Mouse (Mus musculus): Measurements from ENCODE around the gene Emc6. TPM values are rescaled to one million over a fixed set of nuclear protein-coding genes. Genes with fewer than 3 reads are reported as not detected.

Gene Emc6
- total and polyA plus RNA-seq, 2 experiments from 2014 or later, result 132 to 178 TPM

DNA sequence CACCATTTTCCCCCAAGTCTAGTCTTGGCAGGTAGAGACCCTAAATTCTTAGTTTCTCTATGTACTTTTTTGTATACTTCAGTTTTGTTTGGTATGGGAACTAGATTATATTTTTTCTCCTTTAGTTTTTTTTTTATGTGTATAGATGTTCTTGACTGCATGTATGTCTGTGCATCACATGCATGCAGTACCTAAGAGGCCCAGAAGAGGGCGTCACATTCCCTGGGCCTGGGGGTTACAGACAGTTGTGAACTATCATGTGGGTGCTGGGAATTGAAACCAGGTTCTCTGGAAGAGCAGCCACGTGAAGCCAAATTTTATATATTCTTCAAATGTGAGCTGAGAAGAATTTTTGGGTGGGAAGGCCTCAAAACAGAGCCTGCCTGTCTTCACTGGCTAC, 42.8 kb upstream of the Emc6 start:
- no peak overlapping the region for H3K27ac ChIP-seq (ENCODE audit: low read depth)
- H3K9me3 ChIP-seq (replicated peaks; ENCODE audit: control insufficient read depth, low read length), result no peaks in the 10 kb centered on the region
- 57% methylated on average over 2 of the region's 2 CpGs for WGBS
- no peak overlapping the region for H3K9ac ChIP-seq (replicated peaks; ENCODE audit: low read depth, low read length)
- ATAC-seq (ENCODE audit: insufficient read depth, low read depth), result no peak
- no peaks in the 10 kb centered on the region for H3K36me3 ChIP-seq (replicated peaks; ENCODE audit: control insufficient read depth, insufficient read depth, low read length)
- H3K27me3 ChIP-seq (ENCODE audit: control insufficient read depth, insufficient read depth, low read length), result no peaks in the 10 kb centered on the region
- DNase-seq (ENCODE audit: low spot score), result no peak
- no peak overlapping the region for H3K4me2 ChIP-seq (ENCODE audit: low read depth, low read length)
- H3K4me1 ChIP-seq (ENCODE audit: control insufficient read depth, insufficient read depth), result no peaks in the 10 kb centered on the region
- H3K4me3 ChIP-seq (ENCODE audit: low read depth, low read length), result no peak overlapping the region
- TF ChIP-seq EP300 (IDR thresholded peaks at IDR 0.05; ENCODE audit: low read depth), result no peak
- TF ChIP-seq CTCF (IDR thresholded peaks at IDR 0.05; ENCODE audit: low read depth), result peak; percentile 7; the same call in 1 of the 2 replicates

DNA sequence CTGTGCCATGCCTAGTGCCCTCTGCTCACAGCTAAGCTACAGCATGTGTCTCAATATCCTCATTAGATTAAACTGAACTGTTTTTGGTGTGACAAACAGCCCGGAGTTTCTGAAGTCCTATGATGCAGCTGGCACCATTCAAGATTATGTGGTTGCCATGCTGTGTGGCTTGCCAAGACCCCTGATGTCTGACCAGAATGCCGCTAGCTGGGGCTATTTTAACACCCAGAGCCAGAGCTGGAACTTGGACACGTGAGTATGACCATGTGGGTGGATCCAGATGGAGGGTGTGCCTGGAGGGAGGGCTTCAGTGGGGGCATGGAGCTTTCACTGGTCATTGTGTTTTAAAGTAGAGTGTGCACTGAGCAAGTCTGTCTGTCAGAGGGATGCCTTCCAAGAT, 37.1 kb upstream of the Emc6 start:
- Histone ChIP-seq H3K4me1 (ENCODE audit: control insufficient read depth, insufficient read depth) (no peaks in the 10 kb centered on the region), H3K4me3 (ENCODE audit: low read depth, low read length) (no peak overlapping the region), H3K9ac (replicated peaks; ENCODE audit: low read depth, low read length) (no peak overlapping the region), H3K9me3 (replicated peaks; ENCODE audit: control insufficient read depth, low read length) (no peaks in the 10 kb centered on the region), H3K36me3 (replicated peaks; ENCODE audit: control insufficient read depth, insufficient read depth, low read length) (no peaks in the 10 kb centered on the region), H3K27me3 (ENCODE audit: control insufficient read depth, insufficient read depth, low read length) (no peaks in the 10 kb centered on the region), H3K4me2 (ENCODE audit: low read depth, low read length) (no peak overlapping the region), H3K27ac (ENCODE audit: low read depth) (no peak overlapping the region)
- 45% methylated on average over 3 of the region's 3 CpGs for WGBS
- ATAC-seq (ENCODE audit: insufficient read depth, low read depth) (no peak), DNase-seq (ENCODE audit: low spot score) (no peak)
- TF ChIP-seq CTCF (IDR thresholded peaks at IDR 0.05; ENCODE audit: low read depth) (no peak), EP300 (IDR thresholded peaks at IDR 0.05; ENCODE audit: low read depth) (no peak)

DNA sequence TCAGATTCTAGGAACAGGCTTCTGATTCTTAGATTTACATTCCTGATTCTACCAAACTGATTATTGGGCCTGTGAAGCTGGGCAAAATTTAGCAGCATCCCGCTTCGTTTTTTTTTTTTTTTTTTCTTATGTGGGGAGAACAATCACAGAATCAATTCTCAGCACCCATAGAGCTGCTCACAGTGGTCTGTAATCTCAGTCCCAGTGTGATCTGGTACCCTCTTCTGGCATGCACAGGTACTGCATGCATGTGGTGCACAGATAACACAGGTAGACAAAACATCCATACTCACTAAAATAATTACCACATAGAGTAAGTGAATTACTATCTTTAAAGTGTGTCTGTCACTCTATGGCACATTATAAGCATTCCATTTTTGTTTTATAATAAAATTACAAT, 30.8 kb upstream of the Emc6 start:
- Histone ChIP-seq H3K4me1 (ENCODE audit: control insufficient read depth, insufficient read depth) (no peaks in the 10 kb centered on the region), H3K4me2 (ENCODE audit: low read depth, low read length) (no peak overlapping the region), H3K9ac (replicated peaks; ENCODE audit: low read depth, low read length) (no peak overlapping the region), H3K4me3 (ENCODE audit: low read depth, low read length) (no peak overlapping the region), H3K9me3 (replicated peaks; ENCODE audit: control insufficient read depth, low read length) (0 out of 2 replicates have a peak, but pooled peaks cover 3% of the 10 kb centered on the region), H3K27ac (ENCODE audit: low read depth) (no peak overlapping the region), H3K27me3 (ENCODE audit: control insufficient read depth, insufficient read depth, low read length) (no peaks in the 10 kb centered on the region), H3K36me3 (replicated peaks; ENCODE audit: control insufficient read depth, insufficient read depth, low read length) (no peaks in the 10 kb centered on the region)
- no peak for DNase-seq (ENCODE audit: low spot score)
- TF ChIP-seq CTCF (IDR thresholded peaks at IDR 0.05; ENCODE audit: low read depth) (no peak), EP300 (IDR thresholded peaks at IDR 0.05; ENCODE audit: low read depth) (no peak)
- ATAC-seq (ENCODE audit: insufficient read depth, low read depth), result no peak
- WGBS, result 79% methylated on average over 2 of the region's 2 CpGs

DNA sequence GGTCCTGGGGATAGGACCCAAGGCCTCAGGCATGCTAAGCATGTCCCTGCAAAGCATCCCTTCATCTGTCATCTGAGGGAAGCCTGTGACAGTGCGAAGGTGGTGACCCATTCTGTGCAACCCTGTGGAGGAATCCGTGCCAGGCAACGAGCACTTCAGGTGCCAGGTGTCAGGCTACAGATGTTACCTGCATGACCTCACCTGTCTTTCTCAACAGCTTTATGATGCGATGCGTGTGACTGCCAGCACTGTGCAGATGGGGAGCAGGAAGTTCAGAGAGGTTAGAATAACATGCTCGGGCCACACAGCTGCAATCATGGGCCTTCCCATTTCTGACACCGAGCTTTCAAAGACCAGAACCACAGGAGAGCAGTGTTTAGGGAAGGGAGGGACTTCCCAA, 28.4 kb upstream of the Emc6 start:
- TF ChIP-seq CTCF (IDR thresholded peaks at IDR 0.05; ENCODE audit: low read depth) (no peak), EP300 (IDR thresholded peaks at IDR 0.05; ENCODE audit: low read depth) (no peak)
- Histone ChIP-seq H3K27ac (ENCODE audit: low read depth) (no peak overlapping the region), H3K4me3 (ENCODE audit: low read depth, low read length) (no peak overlapping the region), H3K36me3 (replicated peaks; ENCODE audit: control insufficient read depth, insufficient read depth, low read length) (no peaks in the 10 kb centered on the region), H3K4me2 (ENCODE audit: low read depth, low read length) (no peak overlapping the region), H3K9ac (replicated peaks; ENCODE audit: low read depth, low read length) (no peak overlapping the region), H3K9me3 (replicated peaks; ENCODE audit: control insufficient read depth, low read length) (0 out of 2 replicates have a peak, but pooled peaks cover 3% of the 10 kb centered on the region), H3K27me3 (ENCODE audit: control insufficient read depth, insufficient read depth, low read length) (no peaks in the 10 kb centered on the region), H3K4me1 (ENCODE audit: control insufficient read depth, insufficient read depth) (no peaks in the 10 kb centered on the region)
- DNase-seq (ENCODE audit: low spot score) (no peak), ATAC-seq (ENCODE audit: insufficient read depth, low read depth) (no peak)
- 65% methylated on average over 7 of the region's 7 CpGs for WGBS

DNA sequence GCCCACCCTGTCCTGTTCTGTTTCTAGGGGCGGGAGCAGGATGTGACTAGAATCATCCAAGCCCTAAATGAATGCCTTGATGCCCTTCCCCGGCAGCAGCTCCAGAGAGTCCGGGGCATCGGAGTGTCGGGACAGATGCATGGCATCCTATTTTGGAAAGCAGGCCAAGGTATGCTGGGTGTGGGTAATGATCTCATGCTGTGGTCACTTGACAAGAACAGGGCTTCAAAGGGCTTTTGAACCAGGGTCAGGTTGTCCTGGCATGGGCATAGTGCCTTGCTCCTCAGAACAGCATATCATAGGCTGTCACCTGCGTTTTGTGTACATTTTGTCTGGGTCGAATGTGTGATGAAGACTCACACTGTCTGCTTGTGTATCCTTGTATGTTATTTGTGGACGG, 27.1 kb upstream of the Emc6 start:
- H3K27me3 ChIP-seq (ENCODE audit: control insufficient read depth, insufficient read depth, low read length), result no peaks in the 10 kb centered on the region
- 0 out of 2 replicates have a peak, but pooled peaks cover 3% of the 10 kb centered on the region for H3K9me3 ChIP-seq (replicated peaks; ENCODE audit: control insufficient read depth, low read length)
- H3K36me3 ChIP-seq (replicated peaks; ENCODE audit: control insufficient read depth, insufficient read depth, low read length), result no peaks in the 10 kb centered on the region
- TF ChIP-seq CTCF (IDR thresholded peaks at IDR 0.05; ENCODE audit: low read depth) (no peak), EP300 (IDR thresholded peaks at IDR 0.05; ENCODE audit: low read depth) (no peak)
- no peak for DNase-seq (ENCODE audit: low spot score)
- no peaks in the 10 kb centered on the region; the same call in 1 of the 2 replicates for H3K4me1 ChIP-seq (ENCODE audit: control insufficient read depth, insufficient read depth)
- ATAC-seq (ENCODE audit: insufficient read depth, low read depth), result no peak
- no peak overlapping the region for H3K4me3 ChIP-seq (ENCODE audit: low read depth, low read length)
- 77% methylated on average over 8 of the region's 8 CpGs for WGBS
- no peak overlapping the region for H3K27ac ChIP-seq (ENCODE audit: low read depth)
- H3K9ac ChIP-seq (replicated peaks; ENCODE audit: low read depth, low read length), result no peak overlapping the region
- no peak overlapping the region for H3K4me2 ChIP-seq (ENCODE audit: low read depth, low read length)

DNA sequence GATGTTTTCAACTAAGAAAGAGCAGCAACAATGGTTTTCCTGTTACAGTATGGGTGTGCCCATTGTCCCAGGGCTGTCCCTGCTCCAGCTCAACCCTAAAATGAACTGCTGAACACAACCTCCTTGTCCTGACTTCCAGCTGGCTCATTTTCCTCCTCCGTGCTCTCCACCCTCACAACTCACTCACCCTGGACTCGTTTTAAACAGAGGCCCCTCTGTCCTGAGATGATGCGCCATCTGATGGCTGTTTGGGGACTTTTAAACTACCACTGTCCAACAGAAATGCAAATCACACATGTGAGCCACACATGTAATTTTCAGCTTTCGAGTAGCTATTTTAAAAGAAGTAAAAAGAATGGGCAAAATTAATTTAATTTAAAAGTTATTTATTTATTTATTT, 24.8 kb upstream of the Emc6 start:
- 31% methylated on average over 4 of the region's 4 CpGs for WGBS

More for the DNA sequence above, 24.8 kb upstream of the Emc6 start:
- no peak overlapping the region for H3K27ac ChIP-seq (ENCODE audit: low read depth)
- H3K27me3 ChIP-seq (ENCODE audit: control insufficient read depth, insufficient read depth, low read length), result no peaks in the 10 kb centered on the region
- H3K4me3 ChIP-seq (ENCODE audit: low read depth, low read length), result no peak overlapping the region
- TF ChIP-seq EP300 (IDR thresholded peaks at IDR 0.05; ENCODE audit: low read depth) (no peak), CTCF (IDR thresholded peaks at IDR 0.05; ENCODE audit: low read depth) (peak; percentile 40)
- H3K9ac ChIP-seq (replicated peaks; ENCODE audit: low read depth, low read length), result no peak overlapping the region
- peaks cover 8% of the 10 kb centered on the region; the same call in 1 of the 2 replicates for H3K4me1 ChIP-seq (ENCODE audit: control insufficient read depth, insufficient read depth)
- H3K4me2 ChIP-seq (ENCODE audit: low read depth, low read length), result no peak overlapping the region
- ATAC-seq (ENCODE audit: insufficient read depth, low read depth), result no peak
- peak; percentile 32 for DNase-seq (ENCODE audit: low spot score)
- no peaks in the 10 kb centered on the region for H3K9me3 ChIP-seq (replicated peaks; ENCODE audit: control insufficient read depth, low read length)
- H3K36me3 ChIP-seq (replicated peaks; ENCODE audit: control insufficient read depth, insufficient read depth, low read length), result no peaks in the 10 kb centered on the region

All from heart, postnatal 0 days (tissue).